Mouse (Mus musculus): ENCODE measurements around the gene Acss2. TPM values are rescaled to one million over a fixed set of nuclear protein-coding genes. Genes with fewer than 3 reads are reported as not detected.

The Acss2 gene
- polyA plus RNA-seq, 1 experiment from 2014 or later, result 20.0 TPM

DNA sequence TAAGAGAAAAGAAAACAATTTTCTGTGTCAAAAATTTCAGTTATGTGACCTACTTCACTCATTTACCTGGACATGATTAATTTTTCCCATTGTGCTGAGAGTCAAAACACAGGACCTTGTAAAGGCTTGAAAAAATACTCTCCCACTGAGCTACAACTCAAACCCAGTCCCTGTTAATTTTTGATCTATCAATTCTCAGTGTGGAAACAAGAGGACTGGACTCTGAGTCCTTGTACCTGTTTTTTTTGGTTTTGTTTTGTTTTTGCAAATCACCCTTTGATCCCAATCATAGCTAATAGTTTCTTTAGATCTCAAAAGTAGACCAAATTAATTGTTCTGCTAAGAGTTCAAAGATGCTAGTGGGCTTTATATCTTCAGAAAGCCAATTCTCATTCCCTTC, 21.9 kb downstream of the Acss2 start:
- ATAC-seq (replicated peaks; ENCODE audit: insufficient number of reproducible peaks, insufficient read depth, low FRiP score, low read depth), result no peak
- no peak overlapping the region for H3K9ac ChIP-seq
- no peak overlapping the region for H3K4me2 ChIP-seq
- H3K4me1 ChIP-seq (replicated peaks), result peaks cover 8% of the 10 kb centered on the region
- no peaks in the 10 kb centered on the region for H3K36me3 ChIP-seq
- H3K27me3 ChIP-seq, result no peaks in the 10 kb centered on the region
- H3K4me3 ChIP-seq, result no peak overlapping the region
- peak overlapping the region; percentile 93; the same call in 1 of the 2 replicates for H3K27ac ChIP-seq
- H3K9me3 ChIP-seq (replicated peaks), result no peaks in the 10 kb centered on the region

DNA sequence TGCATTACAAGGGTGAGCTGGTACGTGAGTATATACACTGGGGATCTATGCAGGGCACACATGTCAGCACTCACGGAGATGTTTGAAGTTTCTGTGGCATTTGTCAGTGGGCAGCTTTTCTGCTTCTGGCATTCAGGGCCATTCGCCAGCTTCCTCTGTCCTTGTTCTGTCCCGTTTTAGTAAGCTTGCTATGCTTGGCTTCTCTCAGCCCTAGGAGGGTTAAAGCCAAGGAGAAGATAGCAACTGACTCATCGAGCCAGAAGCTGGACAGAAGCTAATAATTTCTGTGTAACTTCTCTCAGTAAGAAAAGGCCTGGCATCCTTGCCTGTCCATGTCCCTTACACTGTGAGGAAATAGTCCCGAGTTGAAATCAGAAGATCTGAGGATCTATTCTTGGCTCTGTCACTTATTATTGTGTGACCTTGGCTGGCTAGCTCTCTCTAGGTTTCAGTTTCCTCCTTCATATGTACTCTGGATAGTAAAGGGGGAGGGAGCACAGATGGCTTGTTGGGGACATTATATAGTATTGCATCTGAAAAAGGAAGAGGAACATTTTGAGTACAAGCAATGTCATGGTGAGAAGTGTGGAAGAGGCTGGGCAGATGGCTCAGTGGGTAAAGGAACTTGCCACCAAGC, 23.2 kb downstream of the Acss2 start:
- Histone ChIP-seq H3K36me3 (no peaks in the 10 kb centered on the region), H3K27ac (peak overlapping the region; percentile 93), H3K27me3 (no peaks in the 10 kb centered on the region), H3K9ac (no peak overlapping the region), H3K4me1 (replicated peaks) (peaks cover 8% of the 10 kb centered on the region), H3K4me2 (peak overlapping the region; percentile 44), H3K9me3 (replicated peaks) (no peaks in the 10 kb centered on the region), H3K4me3 (0 out of 2 replicates have a peak overlapping the region, but pooled peaks have one; percentile 5)
- peak; percentile 77; the same call in 1 of the 2 replicates for ATAC-seq (replicated peaks; ENCODE audit: insufficient number of reproducible peaks, insufficient read depth, low FRiP score, low read depth)
- 26% methylated on average over 6 of the region's 6 CpGs for WGBS

DNA sequence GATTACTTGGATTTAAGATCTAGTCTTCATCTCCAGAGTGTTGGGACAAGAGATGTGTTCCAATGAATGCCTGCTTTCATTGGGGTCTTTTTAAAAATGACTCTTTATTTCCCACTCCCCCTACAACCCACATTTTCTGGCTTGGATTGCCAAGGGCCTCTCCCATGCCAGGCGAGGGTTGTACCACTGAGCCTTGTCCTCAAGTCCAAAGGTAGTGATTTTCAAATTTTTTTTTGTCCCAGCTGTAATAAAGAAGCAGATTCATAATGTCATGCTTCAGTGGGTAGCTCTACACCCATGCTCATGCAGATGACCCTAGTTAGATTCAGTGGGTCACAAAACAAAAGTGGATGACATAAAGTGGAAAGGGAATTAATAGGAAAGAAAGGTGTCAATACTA, 29.2 kb downstream of the Acss2 start:
- H3K9ac ChIP-seq, result no peak overlapping the region
- H3K27me3 ChIP-seq, result no peaks in the 10 kb centered on the region
- no peaks in the 10 kb centered on the region; the same call in 1 of the 2 replicates for H3K4me1 ChIP-seq (replicated peaks)
- H3K4me2 ChIP-seq, result no peak overlapping the region
- no peaks in the 10 kb centered on the region for H3K9me3 ChIP-seq (replicated peaks)
- H3K36me3 ChIP-seq, result no peaks in the 10 kb centered on the region
- WGBS, result 78% methylated on average over 1 of the region's 1 CpGs
- no peak overlapping the region for H3K4me3 ChIP-seq
- no peak overlapping the region for H3K27ac ChIP-seq
- no peak for ATAC-seq (replicated peaks; ENCODE audit: insufficient number of reproducible peaks, insufficient read depth, low FRiP score, low read depth)

DNA sequence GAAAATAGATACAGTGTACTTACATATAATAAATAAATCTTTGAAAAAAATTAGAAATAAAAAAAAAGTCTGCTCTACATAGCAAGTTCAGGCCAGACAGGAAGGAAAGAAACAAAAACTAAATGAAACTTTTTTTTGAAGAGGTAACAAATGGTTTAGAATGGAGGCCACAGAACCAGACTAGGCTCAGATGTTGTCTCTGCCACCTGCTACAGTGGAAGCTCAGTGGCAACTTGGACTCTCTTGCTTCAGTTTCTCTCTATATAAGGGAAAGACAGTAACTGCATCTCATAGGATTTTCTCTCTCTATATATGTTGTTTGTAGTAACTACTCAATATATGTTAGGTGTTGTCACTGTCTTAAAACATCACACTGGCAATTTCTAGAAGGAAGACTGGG, 34.6 kb downstream of the Acss2 start:
- Histone ChIP-seq H3K9ac (no peak overlapping the region), H3K4me2 (no peak overlapping the region), H3K9me3 (replicated peaks) (no peaks in the 10 kb centered on the region), H3K36me3 (no peaks in the 10 kb centered on the region), H3K4me3 (no peak overlapping the region), H3K4me1 (replicated peaks) (no peaks in the 10 kb centered on the region), H3K27me3 (no peaks in the 10 kb centered on the region), H3K27ac (no peak overlapping the region)
- no peak for ATAC-seq (replicated peaks; ENCODE audit: insufficient number of reproducible peaks, insufficient read depth, low FRiP score, low read depth)

DNA sequence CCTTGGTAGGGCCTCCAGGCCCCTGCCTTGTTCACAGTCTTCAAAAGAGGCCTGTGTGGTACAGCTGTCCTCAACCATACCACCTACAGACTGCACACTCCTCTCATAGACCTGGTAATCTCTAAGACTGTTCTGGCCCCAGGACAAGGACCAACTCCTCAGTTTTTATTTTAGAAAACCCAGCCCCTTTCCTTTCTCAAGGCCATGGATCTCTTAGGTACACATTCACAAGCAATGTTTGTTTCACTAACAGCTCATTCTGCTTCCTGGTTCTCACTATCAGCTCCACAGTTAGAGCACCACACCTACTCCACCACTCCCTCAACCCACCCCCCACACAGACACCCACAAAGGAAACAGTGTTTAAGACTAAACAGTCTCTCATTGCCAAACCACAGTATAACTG, 35.2 kb downstream of the Acss2 start:
- no peak for ATAC-seq (replicated peaks; ENCODE audit: insufficient number of reproducible peaks, insufficient read depth, low FRiP score, low read depth)
- no peak overlapping the region for H3K9ac ChIP-seq
- no peak overlapping the region for H3K4me3 ChIP-seq
- no peaks in the 10 kb centered on the region for H3K4me1 ChIP-seq (replicated peaks)
- no peak overlapping the region for H3K27ac ChIP-seq
- no peak overlapping the region for H3K4me2 ChIP-seq
- H3K9me3 ChIP-seq (replicated peaks), result no peaks in the 10 kb centered on the region
- H3K27me3 ChIP-seq, result no peaks in the 10 kb centered on the region
- H3K36me3 ChIP-seq, result no peaks in the 10 kb centered on the region

DNA sequence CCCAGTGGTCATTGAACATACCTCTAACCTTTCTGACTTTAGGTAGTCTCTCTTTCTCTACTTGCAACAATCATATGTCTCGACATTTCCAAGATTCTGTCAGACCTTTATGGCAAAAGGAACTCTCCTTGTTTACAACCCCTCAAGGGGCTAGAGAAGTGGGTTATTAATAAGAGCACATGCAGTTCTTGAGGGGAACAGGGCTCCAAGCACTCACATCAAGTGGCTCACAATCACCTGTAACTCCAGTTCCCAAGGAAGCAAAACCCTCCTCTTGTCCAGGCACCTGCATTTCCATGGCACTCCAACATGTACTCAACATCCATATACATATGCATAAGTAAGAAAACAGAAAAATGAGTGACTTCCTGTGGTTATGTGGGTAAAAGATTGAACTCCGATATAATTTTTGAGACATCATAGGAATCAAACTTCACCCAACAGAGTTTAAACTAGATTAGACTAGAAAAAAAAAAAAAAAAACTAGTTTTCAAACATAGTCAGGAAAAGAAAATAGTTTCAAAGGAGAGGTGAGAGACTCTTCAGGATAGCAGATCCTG, 36.8 kb downstream of the Acss2 start:
- Histone ChIP-seq H3K27me3 (no peaks in the 10 kb centered on the region), H3K9ac (no peak overlapping the region), H3K4me1 (replicated peaks) (no peaks in the 10 kb centered on the region), H3K4me3 (no peak overlapping the region), H3K27ac (no peak overlapping the region), H3K36me3 (no peaks in the 10 kb centered on the region), H3K9me3 (replicated peaks) (no peaks in the 10 kb centered on the region), H3K4me2 (no peak overlapping the region)
- 70% methylated on average over 2 of the region's 2 CpGs for WGBS
- no peak for ATAC-seq (replicated peaks; ENCODE audit: insufficient number of reproducible peaks, insufficient read depth, low FRiP score, low read depth)

DNA sequence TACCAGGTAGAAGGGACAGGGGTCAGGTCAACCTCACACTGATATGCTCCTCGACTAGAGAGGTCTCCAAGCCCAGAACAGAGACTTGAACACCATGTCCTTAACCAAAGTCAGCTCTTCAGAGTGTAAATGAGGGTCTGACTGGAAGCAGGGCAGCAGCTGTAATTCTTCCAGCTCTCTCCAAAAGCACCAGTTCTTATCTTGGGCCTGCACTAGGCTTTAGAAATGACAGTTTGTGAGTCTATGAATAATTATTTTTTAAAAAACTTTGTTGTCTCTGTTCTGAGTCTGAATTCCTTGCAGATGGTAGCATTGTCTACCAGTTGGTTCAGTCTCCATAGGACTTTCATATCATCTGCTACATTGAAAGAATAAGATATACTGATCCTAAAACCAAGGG, 44.5 kb downstream of the Acss2 start:
- 41% methylated on average over 1 of the region's 1 CpGs for WGBS
- no peaks in the 10 kb centered on the region for H3K4me1 ChIP-seq (replicated peaks)
- H3K27ac ChIP-seq, result no peak overlapping the region
- no peak overlapping the region for H3K9ac ChIP-seq
- H3K9me3 ChIP-seq (replicated peaks), result no peaks in the 10 kb centered on the region
- H3K4me3 ChIP-seq, result no peak overlapping the region
- H3K4me2 ChIP-seq, result no peak overlapping the region
- ATAC-seq (replicated peaks; ENCODE audit: insufficient number of reproducible peaks, insufficient read depth, low FRiP score, low read depth), result no peak
- peaks cover 6% of the 10 kb centered on the region; the same call in 1 of the 2 replicates for H3K36me3 ChIP-seq
- no peaks in the 10 kb centered on the region for H3K27me3 ChIP-seq

DNA sequence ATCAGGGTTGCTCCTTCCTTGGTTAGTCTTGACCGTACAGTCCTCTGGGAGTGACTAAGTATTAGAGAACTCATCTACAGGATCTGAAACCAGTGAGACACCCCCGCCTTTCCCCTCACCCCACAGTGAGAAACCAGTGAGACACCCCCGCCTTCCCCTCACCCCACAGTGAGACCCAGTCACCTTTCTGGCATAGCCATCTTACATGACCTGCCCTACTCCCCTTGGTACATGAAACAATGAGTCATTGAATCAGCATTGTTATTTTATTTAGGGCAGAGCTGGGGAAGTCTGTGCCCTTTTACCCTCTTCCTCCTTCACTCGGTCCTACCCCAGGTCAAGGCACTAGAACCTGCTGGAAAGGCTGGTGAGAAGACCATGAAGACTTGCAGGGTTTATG, 45.2 kb downstream of the Acss2 start:
- ATAC-seq (replicated peaks; ENCODE audit: insufficient number of reproducible peaks, insufficient read depth, low FRiP score, low read depth), result no peak
- peaks cover 6% of the 10 kb centered on the region; the same call in 1 of the 2 replicates for H3K36me3 ChIP-seq
- no peak overlapping the region for H3K4me2 ChIP-seq
- no peaks in the 10 kb centered on the region for H3K4me1 ChIP-seq (replicated peaks)
- H3K9ac ChIP-seq, result no peak overlapping the region
- 68% methylated on average over 4 of the region's 4 CpGs for WGBS
- no peak overlapping the region for H3K27ac ChIP-seq
- no peaks in the 10 kb centered on the region for H3K27me3 ChIP-seq
- no peak overlapping the region for H3K4me3 ChIP-seq
- H3K9me3 ChIP-seq (replicated peaks), result no peaks in the 10 kb centered on the region

DNA sequence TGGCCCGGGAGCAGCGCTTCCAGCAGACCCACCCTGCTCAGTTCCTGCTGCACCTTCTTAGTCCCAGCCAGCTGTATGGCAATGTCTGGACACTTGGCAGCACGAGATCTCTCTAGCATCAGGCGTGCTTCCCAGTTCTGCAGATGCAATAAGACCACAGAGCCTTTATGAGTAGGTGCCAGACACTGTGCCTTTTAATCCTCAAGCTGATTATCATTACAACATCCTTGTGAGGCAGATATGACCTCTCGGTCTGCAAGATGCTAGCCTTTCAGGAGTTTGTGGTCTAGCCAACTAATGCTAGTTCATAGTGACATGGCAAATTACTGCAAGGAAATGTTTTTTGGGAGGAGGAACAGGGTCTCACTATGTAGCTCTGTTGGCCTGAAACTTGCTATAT, 50.0 kb downstream of the Acss2 start:
- 81% methylated on average over 5 of the region's 5 CpGs for WGBS
- peaks cover 7% of the 10 kb centered on the region; the same call in 1 of the 2 replicates for H3K36me3 ChIP-seq
- no peak overlapping the region for H3K4me3 ChIP-seq
- no peaks in the 10 kb centered on the region for H3K9me3 ChIP-seq (replicated peaks)
- H3K4me2 ChIP-seq, result no peak overlapping the region
- ATAC-seq (replicated peaks; ENCODE audit: insufficient number of reproducible peaks, insufficient read depth, low FRiP score, low read depth), result no peak
- no peak overlapping the region for H3K27ac ChIP-seq
- H3K4me1 ChIP-seq (replicated peaks), result no peaks in the 10 kb centered on the region
- no peaks in the 10 kb centered on the region for H3K27me3 ChIP-seq
- no peak overlapping the region for H3K9ac ChIP-seq

DNA sequence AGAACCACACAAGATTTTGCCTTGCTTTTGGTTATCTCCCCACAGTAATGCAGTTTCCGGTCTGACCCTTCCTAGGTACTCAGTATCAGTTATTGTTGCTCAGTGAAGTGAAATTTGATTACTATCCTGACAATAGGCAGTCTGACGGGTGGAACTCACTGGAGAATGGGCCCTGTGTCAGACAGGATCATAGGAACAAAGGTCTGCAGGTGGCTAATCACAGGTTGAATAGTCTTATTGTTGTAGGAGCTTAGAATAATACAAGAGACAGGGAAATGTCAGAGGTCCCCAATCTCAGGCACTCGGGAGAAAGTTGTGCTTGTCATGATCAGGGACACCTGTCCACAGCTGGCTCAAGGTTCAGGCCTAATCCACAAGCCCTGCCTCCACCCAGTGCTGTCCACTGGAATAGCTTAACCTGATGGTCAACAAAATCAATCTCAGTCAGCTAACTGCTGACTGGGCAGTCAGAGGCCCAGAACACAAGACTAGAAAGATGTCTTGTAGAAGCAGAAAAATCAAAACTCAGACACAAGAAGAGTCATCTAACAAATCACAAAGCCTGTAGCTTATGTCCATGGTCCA, 51.6 kb downstream of the Acss2 start:
- no peak overlapping the region for H3K27ac ChIP-seq
- no peaks in the 10 kb centered on the region for H3K27me3 ChIP-seq
- H3K9me3 ChIP-seq (replicated peaks), result no peaks in the 10 kb centered on the region
- H3K4me3 ChIP-seq, result no peak overlapping the region
- H3K36me3 ChIP-seq, result peaks cover 11% of the 10 kb centered on the region; the same call in 1 of the 2 replicates
- H3K4me1 ChIP-seq (replicated peaks), result no peaks in the 10 kb centered on the region
- no peak overlapping the region for H3K4me2 ChIP-seq
- no peak overlapping the region for H3K9ac ChIP-seq
- no peak for ATAC-seq (replicated peaks; ENCODE audit: insufficient number of reproducible peaks, insufficient read depth, low FRiP score, low read depth)
- 52% methylated on average over 3 of the region's 3 CpGs for WGBS

DNA sequence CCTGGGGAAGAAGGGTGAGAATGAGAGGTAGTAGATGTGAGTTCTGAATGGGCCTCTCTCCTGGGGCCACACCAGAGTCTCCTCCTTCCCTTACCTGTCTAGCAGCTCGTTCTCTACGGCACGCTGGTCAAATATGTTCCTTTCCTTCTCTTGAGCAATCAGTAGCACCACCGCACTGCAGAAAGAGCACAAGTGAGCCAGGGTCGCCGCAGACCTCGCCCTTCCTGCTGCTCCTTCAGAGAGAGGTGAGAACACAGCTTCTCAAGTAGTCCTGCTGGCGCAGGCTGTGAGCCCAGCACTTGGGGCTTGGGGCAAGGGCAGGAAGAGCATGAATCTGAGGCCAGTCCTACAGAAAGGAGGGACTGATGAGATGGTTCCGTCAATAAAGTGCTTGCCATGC, 55.3 kb downstream of the Acss2 start:
- WGBS, result 86% methylated on average over 9 of the region's 9 CpGs
- Histone ChIP-seq H3K4me3 (no peak overlapping the region), H3K4me1 (replicated peaks) (no peaks in the 10 kb centered on the region), H3K27ac (no peak overlapping the region), H3K9me3 (replicated peaks) (no peaks in the 10 kb centered on the region), H3K9ac (no peak overlapping the region), H3K27me3 (no peaks in the 10 kb centered on the region), H3K4me2 (no peak overlapping the region), H3K36me3 (peaks cover 13% of the 10 kb centered on the region; the same call in 1 of the 2 replicates)
- no peak for ATAC-seq (replicated peaks; ENCODE audit: insufficient number of reproducible peaks, insufficient read depth, low FRiP score, low read depth)

DNA sequence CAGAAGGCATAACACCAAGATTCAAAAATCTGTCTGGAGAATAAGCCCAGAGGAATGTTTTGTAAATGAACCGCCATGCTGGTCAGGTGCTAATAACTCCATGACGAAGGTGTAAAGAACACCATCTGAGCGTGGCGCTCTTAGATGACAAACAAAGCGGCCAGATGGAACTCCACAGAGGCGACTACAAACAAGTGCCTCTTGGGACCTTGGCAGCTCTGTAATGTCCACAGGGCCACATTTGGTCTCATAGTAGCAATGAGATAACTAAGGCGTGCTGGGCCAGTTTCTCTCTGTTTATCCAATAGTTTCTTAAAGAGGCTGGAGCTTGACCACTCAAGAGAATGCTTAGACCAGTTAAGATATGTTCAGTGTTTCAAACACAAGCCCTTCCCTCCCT, 56.2 kb downstream of the Acss2 start:
- H3K4me3 ChIP-seq, result no peak overlapping the region
- no peaks in the 10 kb centered on the region for H3K27me3 ChIP-seq
- WGBS, result 92% methylated on average over 7 of the region's 7 CpGs
- no peak for ATAC-seq (replicated peaks; ENCODE audit: insufficient number of reproducible peaks, insufficient read depth, low FRiP score, low read depth)
- H3K4me2 ChIP-seq, result no peak overlapping the region
- H3K9me3 ChIP-seq (replicated peaks), result no peaks in the 10 kb centered on the region
- no peak overlapping the region for H3K27ac ChIP-seq
- peaks cover 13% of the 10 kb centered on the region; the same call in 1 of the 2 replicates for H3K36me3 ChIP-seq
- H3K9ac ChIP-seq, result no peak overlapping the region
- H3K4me1 ChIP-seq (replicated peaks), result no peaks in the 10 kb centered on the region

Data from heart, embryonic 15.5 days (tissue).